Mouse (Mus musculus) hindlimb bud, embryonic 11.5 days (tissue): ENCODE data around the gene Engase.
A peak's percentile ranks its signal among the peaks of the same experiment; 100 is the strongest.

Experiments
- DNase-seq: peaks from one replicate; pipeline ENCODE4 v3.0.0-alpha.2; 2012; ENCODE audit warnings: low read depth, low spot score; ENCODE audit errors: extremely low spot score

The Engase gene

GRCm38 (mm10) chr11:118520932-118521331, 44.3 kb downstream of the Engase start:
- DNase-seq, result no peak

DNA sequence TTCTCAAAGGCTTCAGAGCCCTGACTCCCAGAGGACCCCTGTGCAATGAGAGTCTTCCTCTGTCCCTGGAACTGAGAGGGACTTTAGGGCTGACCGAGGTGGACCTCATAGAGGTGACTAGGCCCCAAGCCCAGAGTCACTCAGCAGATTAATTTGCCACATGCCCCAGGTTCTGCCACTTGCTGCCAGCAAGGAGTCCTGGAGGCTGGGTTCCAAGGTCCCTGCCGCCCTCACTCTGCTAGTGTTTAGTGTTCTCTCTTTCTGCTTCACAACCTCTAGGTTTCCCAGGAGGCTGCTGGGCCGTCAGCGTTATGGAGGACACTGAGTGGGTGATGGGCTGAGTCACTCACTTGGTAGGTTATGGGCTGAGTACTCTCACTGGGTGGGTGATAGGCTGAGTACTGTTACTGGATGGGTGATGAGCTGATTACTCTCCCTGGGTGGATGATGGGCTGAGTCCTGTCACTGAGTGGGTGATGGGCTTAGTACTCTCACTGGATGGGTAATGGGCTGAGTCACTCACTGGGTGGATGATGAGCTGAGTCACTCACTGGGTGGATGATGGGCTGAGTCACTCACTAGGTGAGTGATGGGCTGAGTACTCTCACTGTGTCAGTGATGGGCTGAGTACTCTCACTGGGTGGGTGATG, 47.0 kb downstream of the Engase start:
- no peak for DNase-seq

DNA sequence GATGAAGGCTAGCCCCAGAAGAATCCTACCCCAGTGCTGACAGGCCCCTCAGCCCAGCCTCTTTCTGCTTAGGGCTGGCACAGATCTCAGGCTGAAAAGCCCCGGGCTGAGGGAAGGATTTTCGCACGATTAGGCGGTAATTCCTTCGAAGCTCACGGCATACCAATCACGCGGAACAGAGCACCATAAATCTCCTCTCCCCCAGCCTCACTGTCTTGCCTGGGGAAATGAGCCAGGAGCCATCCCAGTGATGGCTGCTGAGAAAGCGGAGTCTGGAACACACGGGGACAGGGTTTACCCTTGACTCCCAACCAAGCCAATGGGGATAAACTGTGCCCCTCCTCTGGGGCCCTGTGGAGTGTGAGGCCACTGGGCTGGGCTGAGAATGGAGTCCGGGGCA, 48.4 kb downstream of the Engase start:
- DNase-seq, result no peak

- no peak for DNase-seq
Observed at GRCm38 (mm10) chr11:118528761-118529160, 52.1 kb downstream of the Engase start.

- no peak for DNase-seq
Observed at GRCm38 (mm10) chr11:118530313-118530712, 53.7 kb downstream of the Engase start.

DNA sequence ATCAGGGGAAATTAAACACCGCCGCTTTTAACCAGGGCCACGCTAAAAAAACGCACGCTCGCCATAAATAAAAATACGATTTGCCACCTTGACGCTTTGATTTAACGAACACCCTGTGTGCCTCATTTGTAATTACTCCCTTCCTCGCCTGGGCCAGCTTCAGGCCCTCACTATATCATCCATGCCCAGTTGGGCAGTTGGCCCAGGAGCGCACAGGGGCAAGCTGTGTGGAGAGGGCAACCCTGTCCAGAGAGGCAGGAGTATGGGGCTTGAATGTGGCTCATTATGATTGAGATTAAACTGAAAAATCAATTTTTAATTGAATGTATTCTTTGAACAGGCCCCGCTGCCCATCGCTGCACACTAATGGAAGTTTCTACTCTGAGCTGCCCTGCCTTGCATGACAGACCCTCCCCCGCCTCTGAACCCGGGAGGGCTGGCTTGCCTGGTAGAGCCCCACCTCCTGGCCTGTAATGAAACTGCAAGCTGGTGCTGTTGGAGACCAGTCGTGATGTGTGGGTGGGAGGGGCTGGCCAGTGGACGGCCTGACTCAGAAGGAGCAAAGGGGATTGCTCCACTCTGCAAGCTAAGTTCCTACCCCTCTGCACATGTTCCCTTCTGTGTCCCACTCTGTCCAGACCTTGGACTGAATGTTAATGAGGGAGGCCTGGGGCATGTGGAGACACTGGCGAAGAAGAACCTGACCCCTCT, 57.9 kb downstream of the Engase start:
- DNase-seq, result peak; percentile 14

- no peak for DNase-seq
Observed at GRCm38 (mm10) chr11:118538008-118538407, 61.4 kb downstream of the Engase start.
